Mouse (Mus musculus) adipocyte (in vitro differentiated cells): ENCODE data around the gene Gkap1.

Experiments
- DNase-seq: peaks from one replicate; pipeline ENCODE4 v3.0.0-alpha.2; 2016; ENCODE audit warnings: low spot score

Gkap1 gene

GRCm38 (mm10) chr13:58201343-58201742 lies 74.2 kb downstream of the Gkap1 start:
- DNase-seq, result no peak

DNA sequence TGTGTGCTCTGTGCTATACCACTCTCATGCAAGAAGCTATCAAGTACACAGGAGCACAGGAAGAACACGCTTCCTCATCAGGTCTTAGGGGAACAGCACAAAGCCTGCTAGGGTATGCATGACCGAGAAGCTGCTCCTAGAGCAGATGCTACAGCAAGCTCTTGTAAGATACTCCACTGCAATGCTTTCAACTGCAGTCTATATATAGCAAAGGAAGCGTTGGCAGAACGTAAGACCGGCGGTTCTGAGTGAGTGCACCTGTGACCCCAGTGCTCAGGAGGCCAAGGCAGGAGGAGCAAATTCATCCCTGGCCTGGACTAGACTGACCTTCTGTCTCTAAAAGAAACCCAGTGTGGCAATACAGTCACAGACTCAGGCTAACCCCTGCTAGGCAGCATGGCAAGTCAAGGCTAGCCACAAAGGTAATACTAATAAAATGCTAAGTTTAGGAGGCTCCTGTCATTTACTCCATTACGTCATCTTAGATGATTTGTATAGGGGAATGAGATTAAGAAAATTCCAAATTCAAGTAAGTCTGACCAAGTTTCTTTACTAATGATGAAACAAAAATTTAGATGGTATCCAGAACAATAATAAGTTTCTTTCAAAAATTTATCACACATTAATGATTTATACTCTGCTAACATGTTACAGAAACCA lies 77.4 kb downstream of the Gkap1 start:
- DNase-seq, result no peak

GRCm38 (mm10) chr13:58197211-58197610 lies 78.3 kb downstream of the Gkap1 start:
- DNase-seq, result peak; percentile 34

DNA sequence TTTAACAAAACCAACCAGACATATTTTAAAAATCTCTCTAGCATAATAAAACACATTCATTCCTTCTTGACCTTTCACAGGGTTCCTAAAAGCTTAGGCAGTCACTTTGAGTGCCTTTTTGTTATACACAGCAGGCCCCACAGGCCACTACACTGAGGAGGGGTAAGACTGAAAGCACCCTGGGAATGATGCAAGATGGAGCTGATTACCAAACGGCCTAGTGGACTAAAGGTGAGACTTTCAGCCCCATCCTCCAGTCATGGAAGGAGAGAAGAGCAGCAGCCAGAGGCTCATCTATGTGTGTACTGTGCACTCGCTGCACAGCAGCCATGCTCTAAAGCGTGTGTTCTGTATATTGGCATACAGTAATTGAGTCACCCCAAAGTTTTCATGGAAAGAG lies 80.6 kb downstream of the Gkap1 start:
- peak; percentile 71 for DNase-seq

GRCm38 (mm10) chr13:58193221-58193620 lies 82.3 kb downstream of the Gkap1 start:
- DNase-seq, result no peak

GRCm38 (mm10) chr13:58192146-58192545 lies 83.4 kb downstream of the Gkap1 start:
- no peak for DNase-seq

DNA sequence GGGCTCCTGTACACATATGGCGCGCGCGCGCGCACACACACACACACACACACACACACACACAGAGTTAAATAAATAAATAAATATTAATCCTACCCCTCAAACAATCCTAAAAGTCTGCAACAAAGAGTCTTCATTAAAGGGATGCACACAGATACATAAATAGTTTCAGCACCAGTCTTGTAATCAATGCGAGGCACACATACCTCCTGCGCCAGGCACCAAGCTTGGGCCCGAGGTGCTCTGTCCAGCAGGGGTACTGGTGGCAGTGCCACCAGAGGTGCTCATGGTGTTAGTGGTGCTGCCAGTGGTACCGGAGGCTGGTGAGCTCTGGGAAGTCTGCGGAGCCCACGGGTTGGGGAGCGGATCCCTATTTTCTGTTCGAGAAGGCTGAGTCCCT lies 84.0 kb downstream of the Gkap1 start:
- DNase-seq, result no peak

DNA sequence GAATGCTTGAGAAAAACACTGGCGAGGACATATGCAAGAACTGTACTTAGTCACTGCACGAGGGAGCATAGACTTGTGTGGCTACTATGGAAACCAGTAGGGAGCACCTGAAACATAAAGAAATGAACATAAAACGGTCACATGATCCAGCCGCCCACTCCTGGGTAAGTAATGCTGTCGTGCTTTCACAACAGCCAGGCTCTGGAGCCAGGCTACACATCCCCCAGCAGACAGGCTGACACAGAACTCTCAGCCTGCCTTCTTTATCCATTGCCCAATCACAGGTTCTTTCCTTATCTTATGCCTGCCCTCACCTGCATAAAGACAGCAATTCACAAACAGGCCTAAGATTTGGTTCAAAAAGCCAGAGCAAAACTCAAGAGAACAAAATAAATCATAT lies 86.0 kb downstream of the Gkap1 start:
- DNase-seq, result no peak

DNA sequence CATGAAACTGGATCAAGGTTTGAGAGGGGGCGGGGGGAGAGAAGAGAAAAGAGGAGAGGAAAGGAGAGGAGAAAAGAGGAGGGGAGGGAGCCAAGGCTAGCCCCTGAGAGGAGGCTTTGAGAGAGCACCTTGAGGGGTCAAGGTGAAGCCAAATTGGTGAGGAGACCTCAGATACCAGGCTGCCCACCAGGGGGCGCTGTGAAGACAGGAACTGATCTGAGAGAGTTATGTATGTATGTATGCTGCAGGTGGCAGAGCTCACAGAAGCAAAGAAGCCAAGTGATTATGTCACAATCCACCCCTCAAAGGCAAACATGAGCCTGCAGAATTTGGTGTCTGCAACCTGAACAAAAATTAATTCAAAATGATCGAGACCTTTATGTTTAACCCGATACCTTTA lies 87.1 kb downstream of the Gkap1 start:
- DNase-seq, result peak; percentile 80

DNA sequence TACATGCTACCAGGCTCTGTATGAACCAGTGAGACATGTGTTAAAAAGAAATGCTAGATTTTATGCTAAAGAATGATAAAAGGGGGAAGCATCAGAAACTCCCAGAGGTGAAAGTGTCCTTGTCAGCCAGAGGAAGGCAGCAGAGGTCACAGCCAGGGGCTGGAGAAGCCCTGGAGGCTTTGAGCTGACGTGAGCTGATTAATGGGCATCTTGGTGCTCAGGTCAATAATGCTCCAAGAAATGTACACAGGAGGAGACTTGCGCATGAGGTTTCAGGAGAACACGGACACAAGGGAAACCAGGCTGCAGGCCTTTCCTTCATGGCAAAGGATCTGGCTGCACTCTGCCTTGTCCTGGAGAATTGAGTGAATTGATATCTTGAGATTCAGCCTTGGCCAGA lies 87.7 kb downstream of the Gkap1 start:
- DNase-seq, result no peak

- no peak for DNase-seq
Observed at GRCm38 (mm10) chr13:58186281-58186680, 89.2 kb downstream of the Gkap1 start.

DNA sequence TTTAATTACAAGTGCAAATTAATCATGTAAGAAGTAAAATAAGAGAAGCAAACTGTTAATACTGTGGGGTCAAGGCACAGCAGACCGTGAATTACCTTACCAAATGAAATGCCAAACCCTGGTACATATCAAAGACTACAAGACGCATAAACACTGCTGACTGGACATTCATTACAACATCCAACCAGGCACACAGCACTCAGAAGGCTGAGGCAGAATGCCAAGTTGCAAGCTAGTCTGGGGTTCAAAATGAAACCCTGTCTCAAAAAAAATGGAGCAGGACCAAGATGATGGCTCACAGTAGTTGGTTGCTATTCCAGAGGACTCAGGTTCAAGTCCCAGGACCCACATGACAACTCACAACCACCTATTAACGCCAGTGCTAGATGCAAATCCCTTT lies 91.4 kb downstream of the Gkap1 start:
- peak; percentile 53 for DNase-seq
